In the genomic region with DNA sequence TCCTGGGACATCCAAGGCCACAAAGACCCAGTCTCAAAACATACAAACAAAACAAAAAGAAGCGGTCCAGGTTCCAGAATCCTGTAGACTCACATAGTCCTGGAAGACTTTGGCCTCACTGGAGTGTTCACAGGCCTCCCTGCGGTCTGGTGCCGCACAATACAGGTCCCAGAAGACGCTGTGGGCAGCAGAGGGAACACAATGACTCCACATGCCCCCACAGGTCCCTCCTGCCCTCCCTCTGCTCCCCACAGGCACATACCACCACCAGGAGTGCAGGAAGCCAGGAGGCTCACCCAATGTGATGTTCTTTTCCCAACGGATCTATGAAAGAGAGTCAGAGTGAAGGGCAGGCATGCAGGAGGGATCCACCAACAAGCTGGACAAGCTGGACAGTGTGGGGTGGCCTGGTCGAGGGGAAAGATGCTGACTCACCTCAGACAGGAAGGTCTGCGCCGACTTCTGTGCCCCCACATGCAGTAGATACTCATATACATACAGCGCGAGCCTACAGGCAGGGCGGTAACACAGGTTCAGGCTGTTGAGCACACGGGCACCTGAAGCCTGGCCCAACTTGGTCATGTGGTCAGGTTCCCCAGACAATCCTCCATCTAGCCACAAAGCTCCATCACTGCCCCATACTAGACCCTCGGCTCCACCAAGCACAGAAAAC, we compare ENCODE assay signal across 23 mouse cellular contexts. TPM values are rescaled to one million over a fixed set of nuclear protein-coding genes. Genes with fewer than 3 reads are reported as not detected.
DNase-seq lines count a peak whose midpoint lies in the region; ATAC-seq and TF ChIP-seq lines count a peak whose summit lies in the region.
"Had no signal": no experiment of that assay in that cellular context is flagged by ENCODE, and none has a peak within 500 bp of the region (broad histone marks: within the 10 kb centered on the region; RNA-seq: fewer than 3 reads in every experiment).

No protein-coding gene starts in this region.

- H3K27ac ChIP-seq in hindbrain, embryonic 10.5 days = peak overlapping the region; percentile 87
- H3K27ac ChIP-seq in hindbrain, embryonic 16.5 days (ENCODE audit: low read depth, low read length) = no peak overlapping the region
- peak overlapping the region; percentile 88 for H3K27ac ChIP-seq in midbrain, embryonic 10.5 days (replicated peaks)
- H3K27ac ChIP-seq in midbrain, postnatal 0 days (ENCODE audit: low read depth, low read length) = no peak overlapping the region
- peak overlapping the region; percentile 81 for H3K27ac ChIP-seq in embryonic facial prominence, embryonic 10.5 days (replicated peaks)
- peak overlapping the region; percentile 47 for H3K27ac ChIP-seq in liver, embryonic 13.5 days
- H3K27ac ChIP-seq in left cerebral cortex, adult 2 months = no peak overlapping the region
- H3K27ac ChIP-seq: embryonic facial prominence, embryonic 15.5 days; liver, embryonic 14.5 days had no signal

- H3K4me1 ChIP-seq in hindbrain, embryonic 10.5 days (replicated peaks) = peaks cover 91% of the 10 kb centered on the region
- peaks cover 43% of the 10 kb centered on the region for H3K4me1 ChIP-seq in hindbrain, embryonic 16.5 days (ENCODE audit: control insufficient read depth, insufficient read depth, low read depth, low read length)
- peaks cover 82% of the 10 kb centered on the region for H3K4me1 ChIP-seq in midbrain, embryonic 10.5 days
- peaks cover 31% of the 10 kb centered on the region for H3K4me1 ChIP-seq in midbrain, postnatal 0 days (ENCODE audit: insufficient read depth, low read length)
- peaks cover 77% of the 10 kb centered on the region for H3K4me1 ChIP-seq in embryonic facial prominence, embryonic 10.5 days
- H3K4me1 ChIP-seq in liver, embryonic 13.5 days (replicated peaks) = peaks cover 88% of the 10 kb centered on the region

- intact Hi-C loops in left cerebral cortex, adult 2 months (cut with DNase I) = no loop called here

- H3K4me3 ChIP-seq in hindbrain, embryonic 10.5 days = no peak overlapping the region
- no peak overlapping the region for H3K4me3 ChIP-seq in hindbrain, embryonic 16.5 days (ENCODE audit: low read length)
- no peak overlapping the region for H3K4me3 ChIP-seq in midbrain, embryonic 10.5 days
- H3K4me3 ChIP-seq in midbrain, postnatal 0 days (ENCODE audit: low read depth, low read length) = no peak overlapping the region
- H3K4me3 ChIP-seq in embryonic facial prominence, embryonic 10.5 days = 0 out of 2 replicates have a peak overlapping the region, but pooled peaks have one; percentile 4
- no peak overlapping the region for H3K4me3 ChIP-seq in liver, embryonic 13.5 days (replicated peaks)
- no peak overlapping the region for H3K4me3 ChIP-seq in left cerebral cortex, adult 2 months

- H3K36me3 ChIP-seq in hindbrain, embryonic 10.5 days = peaks cover 35% of the 10 kb centered on the region
- peaks cover 9% of the 10 kb centered on the region for H3K36me3 ChIP-seq in hindbrain, embryonic 16.5 days (ENCODE audit: control insufficient read depth, insufficient read depth, low read length)
- H3K36me3 ChIP-seq in midbrain, embryonic 10.5 days = peaks cover 27% of the 10 kb centered on the region
- H3K36me3 ChIP-seq in midbrain, postnatal 0 days (ENCODE audit: insufficient read depth, low read length) = peaks cover 8% of the 10 kb centered on the region; the same call in 1 of the 2 replicates
- H3K36me3 ChIP-seq in embryonic facial prominence, embryonic 10.5 days (replicated peaks) = peaks cover 63% of the 10 kb centered on the region
- H3K36me3 ChIP-seq in liver, embryonic 13.5 days = peaks cover 44% of the 10 kb centered on the region

- no peak for TF ChIP-seq CTCF in midbrain, postnatal 0 days (IDR thresholded peaks at IDR 0.05)
- no peak for TF ChIP-seq CTCF in left cerebral cortex, adult 2 months (IDR thresholded peaks at IDR 0.05)

- 90% methylated on average over 13 of the region's 13 CpGs for WGBS in hindbrain, embryonic 10.5 days
- 93% methylated on average over 13 of the region's 13 CpGs for WGBS in hindbrain, embryonic 16.5 days
- WGBS in midbrain, embryonic 10.5 days = 92% methylated on average over 13 of the region's 13 CpGs
- 96% methylated on average over 13 of the region's 13 CpGs for WGBS in midbrain, postnatal 0 days
- WGBS in embryonic facial prominence, embryonic 10.5 days = 92% methylated on average over 13 of the region's 13 CpGs
- WGBS in liver, embryonic 13.5 days (ENCODE audit: insufficient replicate concordance) = 84% methylated on average over 13 of the region's 13 CpGs

- H3K27me3 ChIP-seq in hindbrain, embryonic 10.5 days (ENCODE audit: insufficient read depth, poor library complexity, severe bottlenecking) = peaks cover 45% of the 10 kb centered on the region
- H3K27me3 ChIP-seq in hindbrain, embryonic 16.5 days (replicated peaks; ENCODE audit: control insufficient read depth, insufficient read depth, low read length) = no peaks in the 10 kb centered on the region
- peaks cover 43% of the 10 kb centered on the region for H3K27me3 ChIP-seq in midbrain, embryonic 10.5 days (ENCODE audit: low read depth, poor library complexity, severe bottlenecking)
- H3K27me3 ChIP-seq in midbrain, postnatal 0 days (ENCODE audit: insufficient read depth, low read length) = no peaks in the 10 kb centered on the region
- H3K27me3 ChIP-seq in embryonic facial prominence, embryonic 10.5 days (replicated peaks; ENCODE audit: low read depth, poor library complexity, severe bottlenecking) = peaks cover 18% of the 10 kb centered on the region; the same call in 1 of the 2 replicates
- no peaks in the 10 kb centered on the region for H3K27me3 ChIP-seq in liver, embryonic 13.5 days
- H3K27me3 ChIP-seq: embryonic facial prominence, embryonic 15.5 days; heart, embryonic 13.5 days had no signal

- no peak overlapping the region for H3K4me2 ChIP-seq in hindbrain, embryonic 16.5 days (ENCODE audit: low read length)
- H3K4me2 ChIP-seq in midbrain, postnatal 0 days (ENCODE audit: low read depth, low read length, poor library complexity, severe bottlenecking) = no peak overlapping the region
- H3K4me2 ChIP-seq in liver, embryonic 13.5 days = no peak overlapping the region

- no peak overlapping the region for H3K9ac ChIP-seq in hindbrain, embryonic 16.5 days (ENCODE audit: low read depth, low read length)
- no peak overlapping the region for H3K9ac ChIP-seq in midbrain, postnatal 0 days (replicated peaks; ENCODE audit: low read length, poor library complexity, severe bottlenecking)
- no peak overlapping the region for H3K9ac ChIP-seq in liver, embryonic 13.5 days
- H3K9ac ChIP-seq: embryonic facial prominence, embryonic 15.5 days; liver, embryonic 14.5 days had no signal

- no peak for ATAC-seq in hindbrain, embryonic 16.5 days
- ATAC-seq in midbrain, postnatal 0 days (ENCODE audit: low FRiP score) = no peak
- no peak for ATAC-seq in liver, embryonic 13.5 days (ENCODE audit: low read depth)
- no peak for ATAC-seq in inflammation-experienced regulatory T-cells, adult 6 months

- peaks cover 10% of the 10 kb centered on the region for H3K9me3 ChIP-seq in hindbrain, embryonic 10.5 days
- no peaks in the 10 kb centered on the region for H3K9me3 ChIP-seq in hindbrain, embryonic 16.5 days (ENCODE audit: control insufficient read depth, low read length)
- H3K9me3 ChIP-seq in midbrain, embryonic 10.5 days (replicated peaks) = peaks cover 7% of the 10 kb centered on the region
- no peaks in the 10 kb centered on the region for H3K9me3 ChIP-seq in midbrain, postnatal 0 days (ENCODE audit: low read length)
- H3K9me3 ChIP-seq in embryonic facial prominence, embryonic 10.5 days = peaks cover 12% of the 10 kb centered on the region; the same call in 1 of the 2 replicates
- H3K9me3 ChIP-seq in liver, embryonic 13.5 days (replicated peaks) = no peaks in the 10 kb centered on the region
- H3K9me3 ChIP-seq: embryonic facial prominence, embryonic 15.5 days; heart, embryonic 13.5 days had no signal

- DNase-seq in hindbrain, embryonic 10.5 days (ENCODE audit: low spot score) = no peak
- no peak for DNase-seq in midbrain, embryonic 10.5 days (ENCODE audit: low spot score)
- DNase-seq in midbrain, postnatal 0 days (ENCODE audit: low spot score) = no peak
- no peak for DNase-seq in embryonic facial prominence, embryonic 10.5 days (ENCODE audit: low spot score)
- DNase-seq in liver, embryonic 13.5 days = no peak
- no peak for DNase-seq in left cerebral cortex, adult 2 months (ENCODE audit: extremely low spot score in 1 of 2, low spot score in 2 of 2)
- DNase-seq: adrenal gland, adult 2 months; cerebellum, adult 18-20 months; gastrocnemius, postnatal 36 days; heart, postnatal 36 days; kidney, adult 18-20 months; kidney, postnatal 4 days; lung, postnatal 14 days; spleen, adult 18-20 months; thymus, adult 18-20 months had no signal

RNA-seq across cellular contexts. Expression of a gene that starts 6.4 kb away (rescaled TPM):
- 84.4 and 117 TPM in 2 replicates for polyA plus RNA-seq in hindbrain, embryonic 10.5 days (2016; fragmentation: Nextera tagmentation; extraction: Ambion mirVana)
- 148 and 157 TPM in 2 replicates for polyA plus RNA-seq in hindbrain, embryonic 16.5 days (2015; fragmentation: Nextera tagmentation; extraction: Ambion mirVana)
- polyA plus RNA-seq in midbrain, embryonic 10.5 days (2016; fragmentation: Nextera tagmentation; extraction: Ambion mirVana) = 73.3 and 78.8 TPM in 2 replicates
- total RNA-seq in midbrain, postnatal 0 days (2014; rRNA removed) = 279 and 392 TPM in 2 replicates
- polyA plus RNA-seq in midbrain, postnatal 0 days (2015; fragmentation: Nextera tagmentation; extraction: Ambion mirVana) = 230 and 247 TPM in 2 replicates
- polyA plus RNA-seq in embryonic facial prominence, embryonic 10.5 days (2016; fragmentation: Nextera tagmentation; extraction: Ambion mirVana) = 105 and 109 TPM in 2 replicates
- polyA plus RNA-seq in liver, embryonic 13.5 days (2015; fragmentation: Nextera tagmentation; extraction: Ambion mirVana) = 54.2 and 62.4 TPM in 2 replicates
- 100 to 1,000 TPM; 221 to 261 TPM for total RNA-seq in left cerebral cortex, adult 2 months (2021)
- polyA plus RNA-seq in inflammation-experienced regulatory T-cells, adult 6 months (2017; shearing (Covaris generic)) = 10 to 100 TPM in 2 of 3 experiments, 1 to 10 TPM in 1; 2.6 to 16.2 (median 14.7) TPM

RNA-seq across cellular contexts. Expression of a gene that starts 8.1 kb away (rescaled TPM):
- 158 and 159 TPM in 2 replicates for polyA plus RNA-seq in hindbrain, embryonic 10.5 days (2016; fragmentation: Nextera tagmentation; extraction: Ambion mirVana)
- 150 and 164 TPM in 2 replicates for polyA plus RNA-seq in hindbrain, embryonic 16.5 days (2015; fragmentation: Nextera tagmentation; extraction: Ambion mirVana)
- 126 and 137 TPM in 2 replicates for polyA plus RNA-seq in midbrain, embryonic 10.5 days (2016; fragmentation: Nextera tagmentation; extraction: Ambion mirVana)
- total RNA-seq in midbrain, postnatal 0 days (2014; rRNA removed) = 176 and 180 TPM in 2 replicates
- polyA plus RNA-seq in midbrain, postnatal 0 days (2015; fragmentation: Nextera tagmentation; extraction: Ambion mirVana) = 140 and 146 TPM in 2 replicates
- 184 and 187 TPM in 2 replicates for polyA plus RNA-seq in embryonic facial prominence, embryonic 10.5 days (2016; fragmentation: Nextera tagmentation; extraction: Ambion mirVana)
- polyA plus RNA-seq in liver, embryonic 13.5 days (2015; fragmentation: Nextera tagmentation; extraction: Ambion mirVana) = 82.8 and 84.9 TPM in 2 replicates
- 10 to 100 TPM; 52.9 to 55.3 TPM for total RNA-seq in left cerebral cortex, adult 2 months (2021)
- 10 to 100 TPM; 27.6 to 32.6 (median 31.7) TPM for polyA plus RNA-seq in inflammation-experienced regulatory T-cells, adult 6 months (2017; shearing (Covaris generic))

RNA-seq across cellular contexts. Expression of a gene that starts 13.7 kb away (rescaled TPM):
- polyA plus RNA-seq in hindbrain, embryonic 10.5 days (2016; fragmentation: Nextera tagmentation; extraction: Ambion mirVana) = 1.1 and 1.6 TPM in 2 replicates
- 1.1 and 1.6 TPM in 2 replicates for polyA plus RNA-seq in hindbrain, embryonic 16.5 days (2015; fragmentation: Nextera tagmentation; extraction: Ambion mirVana)
- 1.1 and 1.2 TPM in 2 replicates for polyA plus RNA-seq in midbrain, embryonic 10.5 days (2016; fragmentation: Nextera tagmentation; extraction: Ambion mirVana)
- total RNA-seq in midbrain, postnatal 0 days (2014; rRNA removed) = 1.8 and 2.2 TPM in 2 replicates
- polyA plus RNA-seq in midbrain, postnatal 0 days (2015; fragmentation: Nextera tagmentation; extraction: Ambion mirVana) = 0.74 and 1.4 TPM in 2 replicates
- polyA plus RNA-seq in embryonic facial prominence, embryonic 10.5 days (2016; fragmentation: Nextera tagmentation; extraction: Ambion mirVana) = 0.77 and 0.79 TPM in 2 replicates
- 5.4 and 5.6 TPM in 2 replicates for polyA plus RNA-seq in liver, embryonic 13.5 days (2015; fragmentation: Nextera tagmentation; extraction: Ambion mirVana)
- total RNA-seq in left cerebral cortex, adult 2 months (2021) = under 1 TPM; 0.70 to 0.96 TPM
- polyA plus RNA-seq in inflammation-experienced regulatory T-cells, adult 6 months (2017; shearing (Covaris generic)) = 1 to 10 TPM in 1 of 3 experiments, under 1 TPM in 2; 0.47 to 3.8 (median 0.71) TPM

RNA-seq across cellular contexts. Expression of a gene that starts 30.0 kb away (rescaled TPM):
- polyA plus RNA-seq in hindbrain, embryonic 10.5 days (2016; fragmentation: Nextera tagmentation; extraction: Ambion mirVana) = not detected in 2 replicates
- 0.11 and 0.48 TPM in 2 replicates for polyA plus RNA-seq in hindbrain, embryonic 16.5 days (2015; fragmentation: Nextera tagmentation; extraction: Ambion mirVana)
- not detected in 2 replicates for polyA plus RNA-seq in midbrain, embryonic 10.5 days (2016; fragmentation: Nextera tagmentation; extraction: Ambion mirVana)
- total RNA-seq in midbrain, postnatal 0 days (2014; rRNA removed) = 0.22 and 1.8 TPM in 2 replicates
- 0.26 and 0.32 TPM in 2 replicates for polyA plus RNA-seq in midbrain, postnatal 0 days (2015; fragmentation: Nextera tagmentation; extraction: Ambion mirVana)
- polyA plus RNA-seq in embryonic facial prominence, embryonic 10.5 days (2016; fragmentation: Nextera tagmentation; extraction: Ambion mirVana) = 0.14 TPM in 1 of 2 replicates, not detected in the other
- 3.9 and 4.1 TPM in 2 replicates for polyA plus RNA-seq in liver, embryonic 13.5 days (2015; fragmentation: Nextera tagmentation; extraction: Ambion mirVana)
- total RNA-seq in left cerebral cortex, adult 2 months (2021) = not detected
- not detected for polyA plus RNA-seq in inflammation-experienced regulatory T-cells, adult 6 months (2017; shearing (Covaris generic))
- total RNA-seq: layer of hippocampus, postnatal 14 days; left cerebral cortex, postnatal 25 days had no signal
- polyA plus RNA-seq: forebrain, embryonic 11.5 days had no signal

RNA-seq across cellular contexts. Expression of a gene that starts 57.9 kb away (rescaled TPM):
- 87.4 and 141 TPM in 2 replicates for polyA plus RNA-seq in hindbrain, embryonic 10.5 days (2016; fragmentation: Nextera tagmentation; extraction: Ambion mirVana)
- 78.3 and 87.6 TPM in 2 replicates for polyA plus RNA-seq in hindbrain, embryonic 16.5 days (2015; fragmentation: Nextera tagmentation; extraction: Ambion mirVana)
- 51.8 and 89.7 TPM in 2 replicates for polyA plus RNA-seq in midbrain, embryonic 10.5 days (2016; fragmentation: Nextera tagmentation; extraction: Ambion mirVana)
- total RNA-seq in midbrain, postnatal 0 days (2014; rRNA removed) = 40.2 and 60.6 TPM in 2 replicates
- polyA plus RNA-seq in midbrain, postnatal 0 days (2015; fragmentation: Nextera tagmentation; extraction: Ambion mirVana) = 37.6 and 50.6 TPM in 2 replicates
- polyA plus RNA-seq in embryonic facial prominence, embryonic 10.5 days (2016; fragmentation: Nextera tagmentation; extraction: Ambion mirVana) = 51.8 and 52.7 TPM in 2 replicates
- 17.9 and 19.5 TPM in 2 replicates for polyA plus RNA-seq in liver, embryonic 13.5 days (2015; fragmentation: Nextera tagmentation; extraction: Ambion mirVana)
- total RNA-seq in left cerebral cortex, adult 2 months (2021) = 10 to 100 TPM; 15.5 to 17.5 TPM
- 1 to 10 TPM; 3.8 to 6.4 (median 4.8) TPM for polyA plus RNA-seq in inflammation-experienced regulatory T-cells, adult 6 months (2017; shearing (Covaris generic))

Comparison
In these comparisons a context has a peak if more than half of its experiments do, and no peak if none do; other contexts are left out.
1. H3K27ac ChIP-seq: peak in hindbrain, embryonic 10.5 days (single experiment), midbrain, embryonic 10.5 days (single experiment), embryonic facial prominence, embryonic 10.5 days (single experiment) and liver, embryonic 13.5 days (single experiment); none in hindbrain, embryonic 16.5 days (single experiment), midbrain, postnatal 0 days (single experiment) and left cerebral cortex, adult 2 months (single experiment).